Mouse (Mus musculus) CD4-positive naive resting alpha-beta T cell, adult 76 days (primary cell): ENCODE results near the gene Birc3. TPM values are rescaled to one million over a fixed set of nuclear protein-coding genes. Genes with fewer than 3 reads are reported as not detected.

Experiments used
- total RNA-seq: library from RNA; stranded (reverse); gene quantifications from one replicate; pipeline ENCODE4 v1.2.4, GENCODE M21; 2023

Birc3 gene
- 434 TPM for total RNA-seq

DNA sequence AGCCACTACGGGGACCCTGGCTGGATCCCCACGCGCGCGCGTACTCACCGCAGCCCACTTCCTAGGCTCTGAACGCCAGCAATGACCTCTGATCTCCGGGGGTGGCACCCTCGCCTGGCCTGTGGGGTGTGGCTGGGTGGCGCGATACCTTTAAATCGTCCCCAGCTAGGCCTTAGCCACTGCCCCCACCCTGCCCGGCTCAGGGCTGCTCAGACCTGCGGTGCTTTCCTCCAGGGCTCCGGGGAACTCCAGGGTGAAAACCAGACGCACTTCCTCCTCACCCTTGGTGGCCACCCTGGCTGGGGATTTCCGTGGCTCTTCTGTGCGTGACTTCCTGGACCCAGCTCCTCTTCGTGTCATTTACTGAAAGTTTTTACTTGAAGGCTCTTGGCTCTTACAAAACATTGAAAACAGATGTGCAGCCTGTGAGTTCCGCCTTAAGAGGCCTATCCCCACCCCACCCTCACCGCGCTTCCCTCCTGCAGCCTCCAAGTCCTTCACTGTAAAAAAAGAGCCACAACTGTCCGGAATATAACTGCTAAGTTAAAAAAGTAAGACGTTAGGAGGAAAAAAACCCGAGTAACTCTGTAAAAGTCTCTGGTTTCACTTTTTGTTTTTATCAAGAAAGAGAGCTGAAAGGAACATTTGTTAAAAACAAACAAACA lies at the start of gene Birc3:
Gene Birc3 (minus strand): TSS at position 412 of the 665 bp plus-strand sequence.

GRCm38 (mm10) chr9:7836905-7837805 lies 35.8 kb downstream of the Birc3 start, which contains the start of gene Birc2:
TSS of gene Birc2 (minus strand) at chr9:7837064.

Other genes with a start within 250 kb of the Birc3 start
- gene Mmp20, start 245.0 kb downstream of the Birc3 start, total RNA-seq = not detected
- gene Mmp7, start 181.1 kb downstream of the Birc3 start, total RNA-seq = not detected
- 113 TPM for gene Tmem123, start 109.1 kb downstream of the Birc3 start, total RNA-seq
- 135 TPM for gene Birc2, start 36.1 kb downstream of the Birc3 start, total RNA-seq
- gene Yap1, start 131.4 kb upstream of the Birc3 start, total RNA-seq = 0.18 TPM
- gene Cfap300, start 169.6 kb upstream of the Birc3 start, total RNA-seq = not detected